Mouse (Mus musculus) hindbrain, postnatal 0 days (tissue): ENCODE data around the gene Htt. TPM values are rescaled to one million over a fixed set of nuclear protein-coding genes. Genes with fewer than 3 reads are reported as not detected.

ENCODE experiments used
- ATAC-seq: fragments of 200-750 bp; cut with Nextera tagmentation; 2 replicates; pipeline ENCODE4 v1.8.0; 2017; ENCODE audit warnings: mild to moderate bottlenecking, moderate TSS enrichment, moderate library complexity
- DNase-seq: peaks from one replicate; pipeline ENCODE4 v3.0.0-alpha.2; 2015; ENCODE audit warnings: low spot score
- H3K27ac ChIP-seq: fragments of 300-500 bp; sonication (generic); 2 replicates; pipeline ENCODE4 v1.5.1; 2014; ENCODE audit warnings: mild to moderate bottlenecking
- H3K27me3 ChIP-seq: fragments of 300-500 bp; sonication (generic); 2 replicates; pipeline ENCODE4 v1.6.1; 2014; ENCODE audit warnings: low read length, mixed read lengths; ENCODE audit not compliant: insufficient read depth
- H3K36me3 ChIP-seq: fragments of 300-500 bp; sonication (generic); 2 replicates; pipeline ENCODE4 v1.6.1; 2014; ENCODE audit warnings: low read length, mixed read lengths; ENCODE audit not compliant: insufficient read depth
- H3K4me1 ChIP-seq: fragments of 300-500 bp; sonication (generic); 2 replicates; pipeline ENCODE4 v1.6.1; 2014; ENCODE audit warnings: antibody characterized with exemption, low read length, mixed read lengths; ENCODE audit not compliant: insufficient read depth
- H3K4me2 ChIP-seq: fragments of 300-500 bp; sonication (generic); 2 replicates; pipeline ENCODE4 v1.6.1; 2014; ENCODE audit warnings: low read depth, mild to moderate bottlenecking, low read length, moderate library complexity, mixed read lengths
- H3K4me3 ChIP-seq: fragments of 300-500 bp; sonication (generic); 2 replicates; pipeline ENCODE4 v1.5.1; 2014; ENCODE audit warnings: low read length
- H3K9ac ChIP-seq: fragments of 300-500 bp; sonication (generic); replicated peaks from 2 replicates; pipeline ENCODE4 v1.6.1; 2014; ENCODE audit warnings: mild to moderate bottlenecking, low read length, moderate library complexity, mixed read lengths
- H3K9me3 ChIP-seq: fragments of 300-500 bp; sonication (generic); 2 replicates; pipeline ENCODE4 v1.6.1; 2016; ENCODE audit warnings: low read length, mixed read lengths
- CTCF ChIP-seq: IDR thresholded peaks from 2 replicates; pipeline ENCODE4 v1.5.1; 2016; ENCODE audit warnings: antibody characterized with exemption, control low read depth, low read depth
- WGBS: fragments of 180-500 bp; shearing (Covaris S2); extraction: QIAGEN DNeasy Blood & Tissue Kit; methylation state at CpG from one replicate; pipeline ENCODE4 v1.1.7; 2014; 5-methylcytosine and 5-hydroxymethylcytosine counted together
- polyA plus RNA-seq: library from polyadenylated mRNA; unstranded; fragments of >200 nt; fragmentation: Nextera tagmentation; extraction: Ambion mirVana; gene quantifications from 2 replicates; pipeline ENCODE4 v1.2.1, GENCODE M21; 2015
- total RNA-seq: library from RNA; depleted of rRNA; stranded (reverse); fragments of >200 nt; gene quantifications from 2 replicates; pipeline ENCODE4 v1.2.3, GENCODE M21; 2014

Gene Htt
- total and polyA plus RNA-seq, 2 experiments from 2014 or later = 8.0 to 44.0 TPM

DNA sequence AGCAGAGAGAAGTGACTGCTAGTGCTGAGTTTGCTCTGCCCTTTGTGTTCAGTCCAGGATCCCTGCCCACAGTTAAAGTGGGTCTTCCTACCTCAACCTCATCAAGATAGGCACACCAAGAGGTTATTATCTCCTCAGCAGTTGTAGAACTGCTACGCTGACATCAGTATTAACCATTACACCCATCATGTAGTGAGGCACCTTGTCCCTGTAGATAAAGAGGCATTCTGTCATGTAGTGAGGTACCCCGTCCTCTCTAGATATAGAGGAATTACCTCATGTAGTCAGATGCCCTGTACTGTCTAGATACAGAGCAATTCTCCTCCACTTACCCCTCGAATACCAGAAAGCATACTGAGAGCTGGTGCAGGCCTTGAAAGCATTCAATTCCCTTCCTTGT lies 119.5 kb downstream of the Htt start:
- no peak for DNase-seq
- H3K9ac ChIP-seq = no peak overlapping the region
- H3K9me3 ChIP-seq = no peaks in the 10 kb centered on the region
- H3K27ac ChIP-seq = no peak overlapping the region
- TF ChIP-seq CTCF = no peak
- ATAC-seq = no peak
- no peaks in the 10 kb centered on the region for H3K27me3 ChIP-seq
- H3K4me2 ChIP-seq = no peak overlapping the region
- no peaks in the 10 kb centered on the region for H3K4me1 ChIP-seq
- no peak overlapping the region for H3K4me3 ChIP-seq
- 93% methylated on average over 3 of the region's 3 CpGs for WGBS
- peaks cover 72% of the 10 kb centered on the region for H3K36me3 ChIP-seq

DNA sequence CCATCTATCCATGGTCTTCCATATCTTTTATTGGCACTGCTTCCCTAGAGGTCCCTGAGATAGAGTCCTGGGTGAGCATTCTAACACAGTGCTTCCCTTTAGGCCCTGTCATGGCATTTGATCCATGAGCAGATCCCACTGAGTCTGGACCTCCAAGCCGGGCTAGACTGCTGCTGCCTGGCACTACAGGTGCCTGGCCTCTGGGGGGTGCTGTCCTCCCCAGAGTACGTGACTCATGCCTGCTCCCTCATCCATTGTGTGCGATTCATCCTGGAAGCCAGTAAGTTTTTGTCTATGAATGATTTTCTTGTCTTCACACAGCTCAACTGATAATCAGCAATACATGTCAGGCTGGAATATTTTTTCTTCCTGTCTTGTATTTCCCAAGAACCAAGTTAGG lies 123.7 kb downstream of the Htt start:
- H3K4me2 ChIP-seq = no peak overlapping the region
- no peak overlapping the region for H3K9ac ChIP-seq
- no peaks in the 10 kb centered on the region for H3K4me1 ChIP-seq
- WGBS = 82% methylated on average over 3 of the region's 3 CpGs
- peak; percentile 30 for TF ChIP-seq CTCF
- H3K27me3 ChIP-seq = no peaks in the 10 kb centered on the region
- no peak overlapping the region for H3K4me3 ChIP-seq
- no peaks in the 10 kb centered on the region for H3K9me3 ChIP-seq
- peaks cover 65% of the 10 kb centered on the region for H3K36me3 ChIP-seq
- DNase-seq (no peak), ATAC-seq (no peak)
- no peak overlapping the region for H3K27ac ChIP-seq

DNA sequence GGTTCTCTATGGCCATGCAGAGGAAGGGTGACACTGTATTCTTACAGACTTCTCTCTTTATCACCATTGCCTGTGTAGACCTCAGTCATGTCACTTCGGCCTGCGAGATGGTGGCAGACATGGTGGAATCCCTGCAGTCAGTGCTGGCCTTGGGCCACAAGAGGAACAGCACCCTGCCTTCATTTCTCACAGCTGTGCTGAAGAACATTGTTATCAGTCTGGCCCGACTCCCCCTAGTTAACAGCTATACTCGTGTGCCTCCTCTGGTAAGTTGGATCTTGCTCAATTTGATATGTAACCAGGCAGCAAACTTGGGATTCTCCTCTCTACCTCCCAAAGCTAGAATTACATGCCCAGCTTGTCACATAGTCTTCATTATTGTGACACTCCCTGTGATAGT lies 127.7 kb downstream of the Htt start:
- no peak for ATAC-seq

DNA sequence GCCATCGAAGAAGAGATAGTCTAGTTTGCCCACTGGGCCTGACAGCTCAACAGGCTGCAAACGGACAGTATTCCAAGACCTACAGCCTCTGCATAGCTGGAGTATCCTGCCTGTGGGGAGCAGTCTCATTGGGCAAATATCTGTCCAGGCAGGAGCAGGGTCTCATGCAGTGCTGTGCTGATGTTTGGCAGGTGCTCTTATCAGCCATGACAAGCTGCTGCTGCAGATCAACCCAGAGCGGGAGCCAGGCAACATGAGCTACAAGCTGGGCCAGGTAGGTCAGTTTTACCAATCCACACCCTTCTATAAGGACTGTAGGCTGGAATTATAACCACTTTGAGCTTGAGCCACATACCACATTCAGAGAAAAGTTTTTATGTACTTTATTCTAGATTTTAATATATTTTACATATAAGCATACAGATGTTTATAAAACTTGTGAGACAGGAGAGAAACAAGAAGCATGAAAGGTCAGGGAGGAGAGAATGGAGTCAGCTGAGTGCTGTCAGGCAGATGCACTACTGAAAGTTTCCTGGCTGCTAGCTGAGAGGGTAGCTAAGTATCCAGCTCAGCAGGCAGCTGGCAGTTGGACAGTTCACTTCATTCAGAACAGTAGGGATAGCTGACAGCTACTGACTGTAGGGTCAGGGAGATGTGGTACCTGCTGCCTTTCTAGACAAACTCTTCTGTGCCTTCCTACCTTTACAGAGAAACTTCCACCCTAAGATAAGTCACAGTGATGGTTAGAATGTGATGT lies 135.3 kb downstream of the Htt start:
- DNase-seq (no peak), ATAC-seq (no peak)
- H3K9ac ChIP-seq = no peak overlapping the region
- no peak overlapping the region for H3K4me3 ChIP-seq
- H3K9me3 ChIP-seq = no peaks in the 10 kb centered on the region
- H3K27ac ChIP-seq = no peak overlapping the region
- H3K4me1 ChIP-seq = no peaks in the 10 kb centered on the region
- no peak overlapping the region for H3K4me2 ChIP-seq
- H3K36me3 ChIP-seq = peaks cover 63% of the 10 kb centered on the region
- no peak for TF ChIP-seq CTCF
- H3K27me3 ChIP-seq = no peaks in the 10 kb centered on the region
- 85% methylated on average over 3 of the region's 3 CpGs for WGBS

More for the DNA sequence above, 127.7 kb downstream of the Htt start:
- WGBS = 87% methylated on average over 4 of the region's 4 CpGs
- no peak for DNase-seq
- Histone ChIP-seq H3K27ac (no peak overlapping the region), H3K4me3 (no peak overlapping the region), H3K9ac (no peak overlapping the region), H3K36me3 (peaks cover 66% of the 10 kb centered on the region), H3K27me3 (no peaks in the 10 kb centered on the region), H3K9me3 (no peaks in the 10 kb centered on the region), H3K4me2 (no peak overlapping the region), H3K4me1 (no peaks in the 10 kb centered on the region)
- TF ChIP-seq CTCF = no peak

DNA sequence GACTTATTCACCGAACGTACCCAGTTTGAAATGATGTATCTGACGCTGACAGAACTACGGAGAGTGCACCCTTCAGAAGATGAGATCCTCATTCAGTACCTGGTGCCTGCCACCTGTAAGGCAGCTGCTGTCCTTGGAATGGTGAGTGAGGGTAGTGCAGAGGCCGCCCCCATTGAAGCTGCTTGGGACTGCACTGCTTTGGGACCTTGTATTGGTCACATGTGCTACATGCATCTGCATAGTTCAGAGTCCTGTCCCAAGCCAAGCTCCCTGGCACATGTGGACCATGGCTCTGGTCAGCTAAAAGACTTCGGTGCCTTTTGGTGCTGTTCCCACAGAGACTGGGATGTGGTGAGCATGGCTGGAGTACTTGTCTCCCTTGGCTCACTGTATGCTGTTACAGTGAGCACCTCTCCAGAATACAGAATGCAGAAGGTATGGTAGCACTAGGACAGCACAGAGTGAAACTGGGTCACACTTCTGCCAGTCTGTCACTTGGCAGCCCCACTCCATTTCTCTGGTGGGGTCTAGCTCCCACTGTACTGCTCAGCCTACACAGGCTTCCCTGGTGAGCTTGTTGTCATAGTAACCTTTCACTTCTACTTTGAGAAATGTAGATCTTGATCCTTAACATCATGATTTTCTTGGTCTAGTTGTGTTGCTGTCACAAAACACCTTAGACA lies 138.4 kb downstream of the Htt start:
- Histone ChIP-seq H3K4me2 (no peak overlapping the region), H3K4me3 (no peak overlapping the region), H3K36me3 (peaks cover 57% of the 10 kb centered on the region), H3K27ac (no peak overlapping the region), H3K27me3 (no peaks in the 10 kb centered on the region), H3K9me3 (no peaks in the 10 kb centered on the region), H3K9ac (no peak overlapping the region), H3K4me1 (no peaks in the 10 kb centered on the region)
- no peak for DNase-seq
- ATAC-seq = peak; percentile 87
- no peak for TF ChIP-seq CTCF
- 92% methylated on average over 6 of the region's 6 CpGs for WGBS

DNA sequence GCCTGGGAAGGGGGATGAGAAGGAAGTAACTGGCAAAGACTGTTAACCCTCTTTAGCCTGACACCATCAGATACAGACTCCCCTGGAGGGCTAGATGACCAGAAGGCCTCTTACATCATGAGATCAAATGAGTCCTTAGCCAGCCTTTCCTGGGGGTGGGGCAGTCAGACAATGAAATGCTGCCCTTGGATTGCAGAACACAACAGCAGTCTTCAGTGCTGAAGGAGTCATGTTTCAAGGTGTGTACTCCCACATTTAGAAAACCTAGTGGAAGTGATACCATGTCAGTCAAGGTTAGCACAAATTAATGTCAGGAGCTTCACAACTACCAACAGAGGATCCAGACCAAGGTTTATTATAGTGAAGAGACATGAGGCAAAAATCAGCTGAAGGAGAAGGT lies 140.8 kb downstream of the Htt start:
- ATAC-seq (no peak), DNase-seq (no peak)
- Histone ChIP-seq H3K4me1 (no peaks in the 10 kb centered on the region), H3K36me3 (peaks cover 57% of the 10 kb centered on the region), H3K4me3 (no peak overlapping the region), H3K27ac (no peak overlapping the region), H3K27me3 (no peaks in the 10 kb centered on the region), H3K9me3 (no peaks in the 10 kb centered on the region), H3K9ac (no peak overlapping the region), H3K4me2 (no peak overlapping the region)
- TF ChIP-seq CTCF = no peak
